Mouse (Mus musculus) heart, embryonic 14.5 days (tissue): ENCODE data around the gene Smg1. TPM values are rescaled to one million over a fixed set of nuclear protein-coding genes. Genes with fewer than 3 reads are reported as not detected.
A peak's percentile ranks its signal among the peaks of the same experiment; 100 is the strongest.

ENCODE experiments used
- ATAC-seq: fragments of 200-750 bp; cut with Nextera tagmentation; 2 replicates; pipeline ENCODE4 v1.8.0; 2017; ENCODE audit warnings: low read depth, moderate TSS enrichment; ENCODE audit not compliant: insufficient number of reproducible peaks, insufficient read depth, low FRiP score
- H3K27ac ChIP-seq, 2 experiments: fragments of 200-500 bp in 1 of 2; fragments of 300-500 bp in 1 of 2; sonication (generic) in 1 of 2; replicated peaks in 1 of 2; 2 replicates each; pipeline ENCODE4 v1.5.1; 2012 to 2014; ENCODE audit warnings: low read depth in 2 of 2, low read length in 2 of 2, control low read depth in 1 of 2, mild to moderate bottlenecking in 1 of 2, mixed read lengths in 1 of 2; ENCODE audit not compliant: control insufficient read depth in 1 of 2, insufficient read depth in 1 of 2
- H3K27me3 ChIP-seq: fragments of 300-500 bp; sonication (generic); 2 replicates; pipeline ENCODE4 v1.6.1; 2014; ENCODE audit warnings: mild to moderate bottlenecking, low read length, control low read depth; ENCODE audit not compliant: control insufficient read depth, insufficient read depth
- H3K36me3 ChIP-seq: fragments of 300-500 bp; sonication (generic); 2 replicates; pipeline ENCODE4 v1.6.1; 2014; ENCODE audit warnings: mild to moderate bottlenecking, control low read depth, low read length, mixed read lengths; ENCODE audit not compliant: control insufficient read depth, insufficient read depth
- H3K4me1 ChIP-seq, 2 experiments: fragments of 200-500 bp in 1 of 2; fragments of 300-500 bp in 1 of 2; sonication (generic) in 1 of 2; 2 replicates each; pipeline ENCODE4 v1.6.1; 2012 to 2014; ENCODE audit warnings: low read length in 2 of 2, control low read depth in 1 of 2, mixed read lengths in 1 of 2; ENCODE audit not compliant: control insufficient read depth in 2 of 2, insufficient read depth in 2 of 2
- H3K4me2 ChIP-seq: fragments of 300-500 bp; sonication (generic); 2 replicates; pipeline ENCODE4 v1.6.1; 2014; ENCODE audit warnings: mild to moderate bottlenecking, low read length
- H3K4me3 ChIP-seq, 2 experiments: fragments of 200-500 bp in 1 of 2; fragments of 300-500 bp in 1 of 2; sonication (generic) in 1 of 2; 2 replicates each; pipeline ENCODE4 v1.5.1; 2012 to 2014; ENCODE audit warnings: low read length in 2 of 2, mild to moderate bottlenecking in 2 of 2, control low read depth in 1 of 2, low read depth in 1 of 2, moderate library complexity in 1 of 2; ENCODE audit not compliant: control insufficient read depth in 1 of 2, insufficient read depth in 1 of 2
- H3K9ac ChIP-seq: fragments of 300-500 bp; sonication (generic); 2 replicates; pipeline ENCODE4 v1.6.1; 2014; ENCODE audit warnings: mild to moderate bottlenecking, low read length
- H3K9me3 ChIP-seq: fragments of 300-500 bp; sonication (generic); 2 replicates; pipeline ENCODE4 v1.6.1; 2016; ENCODE audit warnings: low read length, control low read depth; ENCODE audit not compliant: control insufficient read depth
- WGBS: fragments of 180-500 bp; shearing (Covaris S2); extraction: QIAGEN DNeasy Blood & Tissue Kit; methylation state at CpG from one replicate; pipeline ENCODE4 v1.1.7; 2014; 5-methylcytosine and 5-hydroxymethylcytosine counted together
- polyA plus RNA-seq: library from polyadenylated mRNA; unstranded; fragments of >200 nt; fragmentation: Nextera tagmentation; extraction: Ambion mirVana; gene quantifications from 2 replicates; pipeline ENCODE4 v1.2.1, GENCODE M21; 2014

Gene Smg1
- polyA plus RNA-seq, 1 experiment from 2014 or later, result 20.3 TPM

DNA sequence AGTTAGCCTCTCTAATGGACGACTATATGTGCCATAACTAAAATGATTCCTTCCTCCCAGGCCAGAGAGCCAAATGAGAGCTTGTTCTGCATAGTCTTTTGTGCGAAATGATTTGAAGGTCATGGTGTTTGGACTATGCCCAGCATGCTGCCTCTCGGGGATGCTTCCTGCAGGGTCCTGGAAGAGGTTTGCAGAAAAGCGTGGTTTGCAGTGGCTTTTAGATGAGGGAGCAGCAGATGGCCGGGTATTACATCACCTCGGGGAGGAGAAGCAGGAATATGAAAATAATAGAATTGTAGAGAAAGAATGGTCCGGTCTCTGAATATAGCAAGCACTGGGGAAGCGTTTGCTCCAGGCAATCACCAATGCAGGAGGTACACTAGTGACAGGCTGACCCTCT, 11.0 kb upstream of the Smg1 start:
- no peak for ATAC-seq
- WGBS, result 79% methylated on average over 8 of the region's 8 CpGs
- no peak overlapping the region for H3K9ac ChIP-seq
- no peaks in the 10 kb centered on the region for H3K9me3 ChIP-seq
- H3K4me1 ChIP-seq, result peaks cover 11 to 16% of the 10 kb centered on the region in 2 experiments
- H3K27ac ChIP-seq, result no peak overlapping the region
- no peaks in the 10 kb centered on the region for H3K36me3 ChIP-seq
- H3K4me3 ChIP-seq, result no peak overlapping the region
- H3K4me2 ChIP-seq, result no peak overlapping the region
- no peaks in the 10 kb centered on the region for H3K27me3 ChIP-seq

DNA sequence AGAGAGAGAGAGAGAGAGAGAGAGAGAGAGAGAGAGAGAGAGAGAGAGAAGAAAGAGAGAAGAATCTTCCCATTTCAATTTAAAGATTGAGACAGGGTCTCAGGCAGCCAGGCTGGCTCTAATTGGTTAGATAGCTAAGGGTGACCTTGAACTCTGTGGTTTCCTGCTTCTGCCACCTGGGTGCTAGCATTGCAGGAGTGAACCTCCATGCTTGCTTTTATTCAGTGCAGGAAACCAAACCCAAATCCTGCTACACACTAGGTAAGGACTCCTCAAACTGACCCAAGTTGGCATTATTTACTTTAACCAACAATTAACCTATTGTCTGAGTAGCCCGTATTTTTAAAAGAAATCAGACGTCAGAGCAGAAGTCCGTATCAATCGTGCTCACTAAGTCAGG, 10.5 kb upstream of the Smg1 start:
- no peak for ATAC-seq
- no peak overlapping the region for H3K9ac ChIP-seq
- H3K36me3 ChIP-seq, result no peaks in the 10 kb centered on the region
- no peak overlapping the region for H3K4me2 ChIP-seq
- no peak overlapping the region for H3K27ac ChIP-seq
- H3K9me3 ChIP-seq, result no peaks in the 10 kb centered on the region
- H3K4me3 ChIP-seq, result no peak overlapping the region
- peaks cover 11 to 16% of the 10 kb centered on the region in 2 experiments for H3K4me1 ChIP-seq
- WGBS, result 70% methylated on average over 4 of the region's 4 CpGs
- no peaks in the 10 kb centered on the region for H3K27me3 ChIP-seq

DNA sequence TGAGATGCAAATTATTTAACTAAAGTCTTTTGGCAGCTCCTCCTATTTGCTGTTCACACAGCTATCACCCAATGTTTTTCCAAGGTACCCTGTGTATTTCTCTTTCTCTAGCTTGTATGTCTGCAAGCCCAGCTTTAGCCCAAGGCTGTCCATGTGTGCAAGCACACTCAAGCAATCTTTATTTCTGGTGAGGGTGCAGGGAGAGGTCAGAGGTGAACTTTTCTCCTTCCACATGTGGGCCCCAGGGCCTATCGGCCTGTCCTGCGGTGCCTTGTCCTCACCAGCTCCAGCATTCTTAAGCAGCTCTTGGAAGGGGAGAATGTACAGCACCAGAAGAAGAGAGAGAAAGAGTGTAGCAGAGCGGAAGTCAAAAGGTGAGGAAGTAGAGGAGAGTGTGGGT, 9.5 kb upstream of the Smg1 start:
- WGBS, result 62% methylated on average over 3 of the region's 3 CpGs
- 0 out of 2 replicates have a peak overlapping the region, but pooled peaks have one; percentile 35 for H3K4me2 ChIP-seq
- H3K36me3 ChIP-seq, result no peaks in the 10 kb centered on the region
- peaks cover 14 to 16% of the 10 kb centered on the region in 2 experiments for H3K4me1 ChIP-seq
- H3K9me3 ChIP-seq, result no peaks in the 10 kb centered on the region
- peak overlapping the region; percentile 95 for H3K27ac ChIP-seq
- no peak for ATAC-seq
- no peaks in the 10 kb centered on the region for H3K27me3 ChIP-seq
- H3K4me3 ChIP-seq, result no peak overlapping the region
- 0 out of 2 replicates have a peak overlapping the region, but pooled peaks have one; percentile 6 for H3K9ac ChIP-seq

DNA sequence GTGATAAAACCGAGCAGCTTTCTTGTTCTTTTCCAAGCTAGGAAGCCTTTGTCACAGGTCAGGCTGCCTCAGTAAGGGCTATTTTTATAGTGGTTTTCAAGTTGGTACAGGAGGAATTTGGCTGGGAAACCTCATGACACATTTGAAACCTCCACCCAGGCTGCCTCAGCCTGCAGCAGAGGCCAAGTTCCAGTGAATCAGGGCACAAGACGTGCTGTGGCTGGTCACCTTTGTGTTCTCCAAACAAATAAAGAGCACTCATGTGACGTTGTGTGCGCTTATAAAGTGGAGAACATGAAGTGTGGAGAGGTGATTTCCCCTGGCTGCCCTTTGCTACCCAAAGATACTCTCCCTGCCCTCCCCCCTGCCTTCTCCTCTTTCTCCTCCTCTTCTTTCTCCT, 8.9 kb upstream of the Smg1 start:
- ATAC-seq, result peak; percentile 85

DNA sequence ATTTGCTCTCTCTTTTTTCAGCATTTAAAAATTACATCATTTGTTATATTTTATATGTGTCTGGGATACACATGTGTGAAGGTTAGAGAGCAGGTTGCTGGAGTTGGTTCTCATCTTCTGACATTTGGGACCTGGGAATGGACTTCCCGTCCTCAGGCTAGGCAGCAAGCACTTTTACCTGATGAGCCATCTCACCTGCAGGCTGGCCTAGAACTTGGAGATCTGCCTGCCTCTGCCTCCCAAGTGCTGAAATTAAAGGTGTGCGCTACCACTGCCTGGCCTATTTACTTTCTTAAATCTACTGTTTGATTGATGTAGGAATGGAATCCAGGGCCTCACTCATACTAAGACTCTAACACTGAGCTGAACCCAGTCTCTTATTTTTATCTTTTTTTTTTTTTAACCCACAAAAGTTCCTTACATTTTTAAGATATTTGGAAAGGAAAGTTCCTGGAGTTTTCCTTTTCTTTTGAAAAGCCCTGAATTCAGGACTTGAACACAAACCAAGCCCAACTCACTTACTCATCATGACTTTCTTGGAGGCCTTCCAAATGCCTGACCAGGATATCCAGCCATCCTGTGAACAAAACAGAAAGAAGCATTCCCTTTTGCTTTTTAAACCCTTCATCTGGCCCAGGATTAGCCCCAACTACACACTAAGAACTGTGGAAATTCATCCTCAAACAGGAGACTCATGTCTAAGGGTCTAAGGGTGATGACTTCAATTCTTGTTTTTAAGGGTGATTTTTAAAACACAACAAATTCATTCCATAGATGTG, 8.1 kb upstream of the Smg1 start:
- Histone ChIP-seq H3K4me2 (no peak overlapping the region), H3K4me1 (peaks cover 14 to 16% of the 10 kb centered on the region in 2 experiments), H3K9me3 (no peaks in the 10 kb centered on the region), H3K4me3 (no peak overlapping the region), H3K36me3 (no peaks in the 10 kb centered on the region), H3K27ac (peak overlapping the region; percentile 82 to 89), H3K27me3 (no peaks in the 10 kb centered on the region), H3K9ac (no peak overlapping the region)
- 94% methylated on average over 2 of the region's 2 CpGs for WGBS
- ATAC-seq, result no peak

More for the DNA sequence above, 8.9 kb upstream of the Smg1 start:
- peak overlapping the region; percentile 35 for H3K4me2 ChIP-seq
- 11% methylated on average over 4 of the region's 4 CpGs for WGBS
- no peaks in the 10 kb centered on the region for H3K27me3 ChIP-seq
- H3K36me3 ChIP-seq, result no peaks in the 10 kb centered on the region
- H3K4me1 ChIP-seq, result peaks cover 14 to 16% of the 10 kb centered on the region in 2 experiments
- no peak overlapping the region for H3K4me3 ChIP-seq
- peak overlapping the region; percentile 95 for H3K27ac ChIP-seq
- 0 out of 2 replicates have a peak overlapping the region, but pooled peaks have one; percentile 6 for H3K9ac ChIP-seq
- no peaks in the 10 kb centered on the region for H3K9me3 ChIP-seq

DNA sequence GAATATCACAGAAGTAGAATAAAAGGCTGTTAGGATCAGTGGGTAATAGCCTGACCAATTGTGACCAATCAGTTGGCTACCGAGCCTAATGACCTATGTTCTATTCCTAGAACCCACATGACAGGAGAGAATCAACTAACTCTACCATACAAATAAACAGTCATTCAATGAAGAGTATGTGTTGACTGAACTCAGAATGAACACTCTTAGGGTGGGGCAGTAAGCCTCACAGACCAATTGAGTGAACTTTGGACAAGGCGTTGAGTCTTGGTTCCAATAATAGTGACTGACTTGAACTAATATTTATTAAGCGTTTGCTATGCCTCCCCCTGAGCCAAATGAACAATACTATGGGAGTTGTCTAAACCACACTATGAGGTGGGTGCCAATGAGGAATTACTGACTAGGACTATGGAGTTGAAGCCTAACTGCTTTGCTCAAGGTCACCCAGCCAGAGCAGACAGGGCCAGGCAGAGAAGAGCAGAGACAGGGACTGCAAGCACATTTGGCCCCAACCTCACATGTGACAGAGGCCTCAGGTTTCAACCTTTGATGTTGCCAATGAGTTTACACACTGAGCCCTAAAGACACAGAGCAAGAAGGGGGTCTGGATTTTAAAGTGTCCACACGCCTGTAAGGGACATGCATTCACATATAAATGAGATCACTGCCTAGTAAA, 7.2 kb upstream of the Smg1 start:
- H3K4me2 ChIP-seq, result no peak overlapping the region
- ATAC-seq, result no peak
- no peak overlapping the region; a peak in 1 of 4 replicates for H3K27ac ChIP-seq
- no peaks in the 10 kb centered on the region for H3K36me3 ChIP-seq
- H3K27me3 ChIP-seq, result no peaks in the 10 kb centered on the region
- WGBS, result 77% methylated on average over 4 of the region's 4 CpGs
- H3K9ac ChIP-seq, result no peak overlapping the region
- H3K4me1 ChIP-seq, result peaks cover 14 to 16% of the 10 kb centered on the region in 2 experiments
- no peak overlapping the region for H3K4me3 ChIP-seq
- no peaks in the 10 kb centered on the region for H3K9me3 ChIP-seq

DNA sequence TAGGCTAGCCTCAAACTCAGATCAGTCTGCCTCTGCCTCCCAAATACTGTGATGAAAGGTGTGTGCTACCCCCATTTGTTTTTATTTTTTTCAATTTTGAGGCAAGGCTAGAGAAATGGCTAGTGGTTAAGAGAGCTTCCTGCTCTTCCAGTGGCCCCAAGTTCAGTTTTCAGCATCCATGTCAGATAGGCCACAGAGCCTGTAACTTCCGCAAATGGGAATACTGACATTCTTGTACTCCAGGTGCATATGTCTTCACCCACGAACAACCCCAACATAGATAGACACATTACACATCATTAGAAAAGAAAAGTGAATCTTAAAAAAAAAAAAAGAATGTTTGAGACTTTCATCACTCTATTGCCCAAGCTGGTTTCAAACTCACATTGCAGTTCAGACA, 6.1 kb upstream of the Smg1 start:
- Histone ChIP-seq H3K4me2 (no peak overlapping the region), H3K4me3 (no peak overlapping the region), H3K9ac (no peak overlapping the region), H3K27me3 (no peaks in the 10 kb centered on the region), H3K27ac (no peak overlapping the region), H3K36me3 (no peaks in the 10 kb centered on the region), H3K4me1 (peaks cover 14 to 16% of the 10 kb centered on the region in 2 experiments), H3K9me3 (no peaks in the 10 kb centered on the region)
- WGBS, result 95% methylated on average over 2 of the region's 2 CpGs
- ATAC-seq, result no peak
